Mouse (Mus musculus) kidney, adult 2 months (tissue): ENCODE measurements around the gene Metap2.

ENCODE experiments used
- CTCF ChIP-seq: fragments of 200-500 bp; conservative IDR thresholded peaks from 2 replicates; pipeline ENCODE4 v1.5.1; 2011; ENCODE audit warnings: low read depth, mild to moderate bottlenecking, control low read depth, low read length, moderate library complexity, mixed read lengths; ENCODE audit not compliant: insufficient read depth, insufficient read length
- POLR2A ChIP-seq: fragments of 200-500 bp; IDR thresholded peaks from one replicate; pipeline ENCODE4 v1.6.1; 2011; ENCODE audit warnings: low read depth, low read length, control low read depth

DNA sequence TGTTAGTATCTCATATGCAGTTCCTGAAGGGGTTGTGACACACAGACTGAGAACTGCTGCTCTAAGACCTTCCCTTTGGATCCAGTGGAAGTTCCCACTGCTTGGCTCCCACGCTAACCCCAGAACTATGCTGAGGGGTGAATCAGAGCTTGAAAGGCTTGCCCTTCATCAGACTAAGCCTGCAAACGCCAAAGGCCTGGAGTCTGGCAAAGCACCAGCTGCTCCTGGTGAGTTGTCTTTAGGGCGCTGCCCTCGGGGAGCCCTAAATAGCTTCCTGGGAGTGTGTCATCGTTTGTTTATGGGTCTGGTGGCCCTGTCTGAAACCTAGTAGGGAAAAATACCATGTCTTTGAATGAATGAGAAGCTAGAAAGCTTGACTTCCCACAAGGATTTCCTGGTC lies 47.3 kb upstream of the Metap2 start:
- TF ChIP-seq CTCF (no peak), POLR2A (no peak)
